Mouse (Mus musculus): ENCODE results near the gene Dpf3. TPM values are rescaled to one million over a fixed set of nuclear protein-coding genes. Genes with fewer than 3 reads are reported as not detected.

Dpf3 gene
- 10 to 100 TPM; 21.2 to 28.7 TPM for total RNA-seq (2021)

GRCm38 (mm10) chr12:83487476-83487991, at the start of gene Dpf3:
Gene Dpf3, minus strand, starts transcription at chr12:83487716.
- DNase-seq (ENCODE audit: extremely low spot score in 1 of 2, low spot score in 1 of 2) = peak; percentile 93 to 98

GRCm38 (mm10) chr12:83536039-83536438, 48.5 kb upstream of the Dpf3 start:
- no peak for DNase-seq (ENCODE audit: extremely low spot score in 1 of 2, low spot score in 1 of 2)

- no peak for DNase-seq (ENCODE audit: extremely low spot score in 1 of 2, low spot score in 1 of 2)
These were observed 47.9 kb upstream of the Dpf3 start for GRCm38 (mm10) chr12:83535428-83535827.

- no peak for DNase-seq (ENCODE audit: extremely low spot score in 1 of 2, low spot score in 1 of 2)
These were observed 46.7 kb upstream of the Dpf3 start for GRCm38 (mm10) chr12:83534190-83534589.

- no peak for DNase-seq (ENCODE audit: extremely low spot score in 1 of 2, low spot score in 1 of 2)
These were observed 45.5 kb upstream of the Dpf3 start for GRCm38 (mm10) chr12:83532966-83533365.

- no peak for DNase-seq (ENCODE audit: extremely low spot score in 1 of 2, low spot score in 1 of 2)
These were observed 44.5 kb upstream of the Dpf3 start for GRCm38 (mm10) chr12:83531992-83532391.

GRCm38 (mm10) chr12:83528665-83529064, 41.1 kb upstream of the Dpf3 start:
- no peak for DNase-seq (ENCODE audit: extremely low spot score in 1 of 2, low spot score in 1 of 2)

- no peak for DNase-seq (ENCODE audit: extremely low spot score in 1 of 2, low spot score in 1 of 2)
These were observed 40.3 kb upstream of the Dpf3 start for GRCm38 (mm10) chr12:83527816-83528215.

GRCm38 (mm10) chr12:83525822-83526544, 38.5 kb upstream of the Dpf3 start:
- DNase-seq (ENCODE audit: extremely low spot score in 1 of 2, low spot score in 1 of 2) = no peak

GRCm38 (mm10) chr12:83524329-83524728, 36.8 kb upstream of the Dpf3 start:
- DNase-seq (ENCODE audit: extremely low spot score in 1 of 2, low spot score in 1 of 2) = no peak

GRCm38 (mm10) chr12:83523892-83524291, 36.4 kb upstream of the Dpf3 start:
- DNase-seq (ENCODE audit: extremely low spot score in 1 of 2, low spot score in 1 of 2) = no peak

- DNase-seq (ENCODE audit: extremely low spot score in 1 of 2, low spot score in 1 of 2) = no peak
These were observed 35.5 kb upstream of the Dpf3 start for GRCm38 (mm10) chr12:83523056-83523455.

GRCm38 (mm10) chr12:83521083-83521482, 33.6 kb upstream of the Dpf3 start:
- DNase-seq (ENCODE audit: extremely low spot score in 1 of 2, low spot score in 1 of 2) = no peak

GRCm38 (mm10) chr12:83520311-83520890, 32.9 kb upstream of the Dpf3 start, which contains the start of gene Dcaf4:
Gene Dcaf4, plus strand, starts transcription at chr12:83520466.
- peak; percentile 78 to 82 for DNase-seq (ENCODE audit: extremely low spot score in 1 of 2, low spot score in 1 of 2)

- no peak for DNase-seq (ENCODE audit: extremely low spot score in 1 of 2, low spot score in 1 of 2)
These were observed 30.1 kb upstream of the Dpf3 start for GRCm38 (mm10) chr12:83517580-83517979.

GRCm38 (mm10) chr12:83514216-83514615, 26.7 kb upstream of the Dpf3 start:
- DNase-seq (ENCODE audit: extremely low spot score in 1 of 2, low spot score in 1 of 2) = no peak

- no peak for DNase-seq (ENCODE audit: extremely low spot score in 1 of 2, low spot score in 1 of 2)
These were observed 25.7 kb upstream of the Dpf3 start for GRCm38 (mm10) chr12:83513185-83513584.

GRCm38 (mm10) chr12:83512783-83513182, 25.3 kb upstream of the Dpf3 start:
- DNase-seq (ENCODE audit: extremely low spot score in 1 of 2, low spot score in 1 of 2) = no peak

- DNase-seq (ENCODE audit: extremely low spot score in 1 of 2, low spot score in 1 of 2) = no peak
These were observed 23.1 kb upstream of the Dpf3 start for GRCm38 (mm10) chr12:83510586-83510985.

GRCm38 (mm10) chr12:83506543-83506942, 19.0 kb upstream of the Dpf3 start:
- DNase-seq (ENCODE audit: extremely low spot score in 1 of 2, low spot score in 1 of 2) = no peak

- peak; percentile 29 to 61 for DNase-seq (ENCODE audit: extremely low spot score in 1 of 2, low spot score in 1 of 2)
These were observed 14.7 kb upstream of the Dpf3 start for GRCm38 (mm10) chr12:83502190-83502589.

GRCm38 (mm10) chr12:83499256-83499655, 11.7 kb upstream of the Dpf3 start:
- no peak for DNase-seq (ENCODE audit: extremely low spot score in 1 of 2, low spot score in 1 of 2)

Data from layer of hippocampus, postnatal 25 days (tissue).